Mouse (Mus musculus): ENCODE data around the gene Tshz3. TPM values are rescaled to one million over a fixed set of nuclear protein-coding genes. Genes with fewer than 3 reads are reported as not detected.

Gene Tshz3
- polyA plus RNA-seq, 1 experiment from 2014 or later, result 2.1 TPM

- peak overlapping the region; percentile 79 for H3K9ac ChIP-seq
- H3K27me3 ChIP-seq (replicated peaks), result peaks cover 56% of the 10 kb centered on the region
- H3K4me1 ChIP-seq (replicated peaks), result peaks cover 12% of the 10 kb centered on the region; the same call in 1 of the 2 replicates
- under 1% methylated on average over 61 of the region's 62 CpGs for WGBS
- no peak overlapping the region; the same call in 1 of the 2 replicates for H3K27ac ChIP-seq (ENCODE audit: poor library complexity, severe bottlenecking)
- peak overlapping the region; percentile 94 for H3K4me3 ChIP-seq
- no peaks in the 10 kb centered on the region for H3K9me3 ChIP-seq (replicated peaks)
- peak overlapping the region; percentile 100 for H3K4me2 ChIP-seq
- no peaks in the 10 kb centered on the region for H3K36me3 ChIP-seq
- ATAC-seq (ENCODE audit: insufficient number of reproducible peaks, low FRiP score), result peak; percentile 37
Measured at GRCm38 (mm10) chr7:36696406-36697117, 1.4 kb upstream of the Tshz3 start.

DNA sequence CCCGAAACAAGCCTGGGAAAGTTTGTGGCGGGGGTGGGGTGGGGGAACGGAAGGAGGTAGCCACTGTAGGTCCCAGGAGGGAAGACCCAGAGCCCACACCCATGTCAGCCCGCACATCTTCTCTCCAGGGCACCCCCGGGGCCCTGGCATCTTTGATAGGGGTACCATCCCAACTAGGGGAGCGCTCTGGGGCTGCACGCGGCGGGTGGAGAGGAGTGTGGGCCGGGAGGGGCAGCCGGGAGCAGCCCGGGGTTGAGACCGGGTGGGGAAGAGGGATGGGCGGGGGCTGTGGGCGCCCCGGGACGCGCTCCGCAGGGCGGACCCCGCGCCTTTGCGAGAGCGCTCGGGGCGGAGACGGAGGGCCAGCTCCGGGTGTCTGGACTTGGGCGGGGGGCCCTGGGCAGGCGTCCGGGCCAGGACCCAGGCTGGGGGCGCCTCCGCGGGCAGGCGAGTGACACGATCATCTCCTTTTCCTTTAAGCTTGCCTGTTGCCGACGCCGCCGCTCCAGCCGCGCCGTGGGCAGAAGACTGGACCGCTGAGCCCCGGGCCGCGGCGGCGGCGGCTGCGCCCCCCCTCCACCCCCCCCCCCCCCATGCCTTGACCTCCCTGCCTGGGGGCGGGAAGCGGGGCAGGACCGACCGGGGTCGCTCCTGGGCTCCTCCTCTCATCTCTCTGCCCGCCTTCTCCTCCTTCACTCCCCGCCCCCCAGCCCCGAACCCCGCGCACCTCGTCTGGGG is 631 bp upstream of the Tshz3 start:
- H3K4me2 ChIP-seq, result peak overlapping the region; percentile 100
- H3K9me3 ChIP-seq (replicated peaks), result no peaks in the 10 kb centered on the region
- H3K4me3 ChIP-seq, result peak overlapping the region; percentile 94
- no peaks in the 10 kb centered on the region for H3K36me3 ChIP-seq
- peak overlapping the region; percentile 79 for H3K9ac ChIP-seq
- peak overlapping the region; percentile 60 for H3K27ac ChIP-seq (ENCODE audit: poor library complexity, severe bottlenecking)
- peak; percentile 76 for ATAC-seq (ENCODE audit: insufficient number of reproducible peaks, low FRiP score)
- WGBS, result under 1% methylated on average over 29 of the region's 62 CpGs
- peaks cover 56% of the 10 kb centered on the region for H3K27me3 ChIP-seq (replicated peaks)
- peaks cover 12% of the 10 kb centered on the region; the same call in 1 of the 2 replicates for H3K4me1 ChIP-seq (replicated peaks)

DNA sequence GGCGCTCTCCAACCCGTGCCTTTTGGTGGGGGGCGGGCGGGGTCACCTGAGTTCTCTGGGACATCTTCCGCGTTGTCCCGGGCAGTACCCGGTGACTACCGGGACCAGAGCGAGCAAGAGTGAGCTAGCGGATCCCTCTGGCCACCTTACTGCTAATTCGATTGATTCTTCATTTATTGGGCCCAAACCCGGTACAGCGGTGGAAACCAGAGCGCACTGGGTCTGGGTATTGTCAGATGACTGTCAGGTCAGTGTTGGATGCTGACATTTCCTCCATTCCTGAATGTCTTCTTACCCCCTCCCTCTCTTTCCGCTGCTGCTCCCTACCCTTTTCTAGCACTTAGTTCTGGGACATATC is 650 bp downstream of the Tshz3 start:
- H3K9me3 ChIP-seq (replicated peaks), result no peaks in the 10 kb centered on the region
- no peaks in the 10 kb centered on the region for H3K36me3 ChIP-seq
- H3K27me3 ChIP-seq (replicated peaks), result peaks cover 50% of the 10 kb centered on the region
- H3K27ac ChIP-seq (ENCODE audit: poor library complexity, severe bottlenecking), result no peak overlapping the region; the same call in 1 of the 2 replicates
- peak overlapping the region; percentile 100 for H3K4me2 ChIP-seq
- ATAC-seq (ENCODE audit: insufficient number of reproducible peaks, low FRiP score), result no peak
- peaks cover 12% of the 10 kb centered on the region; the same call in 1 of the 2 replicates for H3K4me1 ChIP-seq (replicated peaks)
- H3K4me3 ChIP-seq, result peak overlapping the region; percentile 94
- H3K9ac ChIP-seq, result peak overlapping the region; percentile 79
- WGBS, result 2% methylated on average over 16 of the region's 16 CpGs

GRCm38 (mm10) chr7:36699001-36699987 is 1.4 kb downstream of the Tshz3 start:
- H3K27ac ChIP-seq (ENCODE audit: poor library complexity, severe bottlenecking), result no peak overlapping the region
- peak overlapping the region; percentile 19; the same call in 1 of the 2 replicates for H3K9ac ChIP-seq
- peak overlapping the region; percentile 94 for H3K4me3 ChIP-seq
- no peaks in the 10 kb centered on the region for H3K36me3 ChIP-seq
- H3K27me3 ChIP-seq (replicated peaks), result peaks cover 43% of the 10 kb centered on the region
- ATAC-seq (ENCODE audit: insufficient number of reproducible peaks, low FRiP score), result no peak
- H3K9me3 ChIP-seq (replicated peaks), result no peaks in the 10 kb centered on the region
- peak overlapping the region; percentile 100 for H3K4me2 ChIP-seq
- 14% methylated on average over 18 of the region's 18 CpGs for WGBS
- peaks cover 12% of the 10 kb centered on the region; the same call in 1 of the 2 replicates for H3K4me1 ChIP-seq (replicated peaks)

- Histone ChIP-seq H3K9me3 (replicated peaks) (no peaks in the 10 kb centered on the region), H3K9ac (no peak overlapping the region), H3K27ac (ENCODE audit: poor library complexity, severe bottlenecking) (no peak overlapping the region), H3K4me3 (no peak overlapping the region), H3K27me3 (replicated peaks) (peaks cover 11% of the 10 kb centered on the region), H3K36me3 (no peaks in the 10 kb centered on the region), H3K4me1 (replicated peaks) (peaks cover 23% of the 10 kb centered on the region), H3K4me2 (0 out of 2 replicates have a peak overlapping the region, but pooled peaks have one; percentile 15)
- 11% methylated on average over 9 of the region's 10 CpGs for WGBS
- 0 out of 2 replicates have a peak, but pooled peaks have one; percentile 18 for ATAC-seq (ENCODE audit: insufficient number of reproducible peaks, low FRiP score)
Measured at GRCm38 (mm10) chr7:36706636-36707035, 8.7 kb downstream of the Tshz3 start.

GRCm38 (mm10) chr7:36707266-36707665 is 9.3 kb downstream of the Tshz3 start:
- Histone ChIP-seq H3K27me3 (replicated peaks) (peaks cover 8% of the 10 kb centered on the region; the same call in 1 of the 2 replicates), H3K36me3 (no peaks in the 10 kb centered on the region), H3K4me1 (replicated peaks) (peaks cover 23% of the 10 kb centered on the region), H3K9me3 (replicated peaks) (no peaks in the 10 kb centered on the region), H3K9ac (no peak overlapping the region), H3K27ac (ENCODE audit: poor library complexity, severe bottlenecking) (no peak overlapping the region), H3K4me3 (no peak overlapping the region), H3K4me2 (no peak overlapping the region)
- 51% methylated on average over 10 of the region's 10 CpGs for WGBS
- ATAC-seq (ENCODE audit: insufficient number of reproducible peaks, low FRiP score), result no peak

DNA sequence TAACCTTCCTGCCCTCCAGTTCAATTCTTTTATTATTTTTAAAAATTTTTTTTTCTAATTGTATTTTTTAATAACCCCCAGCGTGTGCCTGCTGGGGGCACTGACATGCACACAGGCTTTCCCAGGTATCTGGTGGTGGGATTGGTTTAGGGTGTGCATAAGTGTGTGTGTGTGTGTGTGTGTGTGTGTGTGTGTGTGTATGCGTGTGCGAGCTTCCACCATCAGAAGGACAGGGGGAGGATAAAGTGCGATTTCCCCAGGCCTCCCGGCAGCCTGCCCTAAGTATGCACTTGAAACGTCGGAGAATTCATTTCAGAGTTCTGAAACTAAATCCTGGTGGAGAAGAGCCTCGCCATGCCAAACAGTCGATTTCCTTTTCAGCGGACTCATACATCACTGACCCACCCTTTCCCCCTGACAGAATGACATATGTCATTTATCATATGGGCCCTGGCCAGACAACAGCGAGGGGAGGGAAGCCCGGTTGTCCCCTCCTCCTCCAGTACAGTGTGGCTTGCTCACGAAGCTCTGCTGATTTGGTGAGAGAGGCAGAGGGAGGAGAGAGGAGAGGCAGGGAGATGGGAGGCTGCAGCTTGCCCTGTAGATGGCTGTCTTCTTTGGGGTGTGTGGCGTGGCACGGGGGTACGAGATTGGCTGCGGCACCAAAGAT is 9.9 kb downstream of the Tshz3 start:
- ATAC-seq (ENCODE audit: insufficient number of reproducible peaks, low FRiP score), result 0 out of 2 replicates have a peak, but pooled peaks have one; percentile 25
- no peaks in the 10 kb centered on the region for H3K36me3 ChIP-seq
- no peak overlapping the region for H3K27ac ChIP-seq (ENCODE audit: poor library complexity, severe bottlenecking)
- H3K9me3 ChIP-seq (replicated peaks), result no peaks in the 10 kb centered on the region
- H3K4me1 ChIP-seq (replicated peaks), result peaks cover 23% of the 10 kb centered on the region
- 0 out of 2 replicates have a peak overlapping the region, but pooled peaks have one; percentile 8 for H3K4me3 ChIP-seq
- H3K4me2 ChIP-seq, result peak overlapping the region; percentile 51
- H3K27me3 ChIP-seq (replicated peaks), result peaks cover 2% of the 10 kb centered on the region; the same call in 1 of the 2 replicates
- 36% methylated on average over 16 of the region's 17 CpGs for WGBS
- no peak overlapping the region for H3K9ac ChIP-seq

GRCm38 (mm10) chr7:36708823-36709222 is 10.9 kb downstream of the Tshz3 start:
- Histone ChIP-seq H3K27ac (ENCODE audit: poor library complexity, severe bottlenecking) (no peak overlapping the region), H3K9me3 (replicated peaks) (no peaks in the 10 kb centered on the region), H3K27me3 (replicated peaks) (no peaks in the 10 kb centered on the region), H3K4me3 (no peak overlapping the region), H3K36me3 (no peaks in the 10 kb centered on the region), H3K4me1 (replicated peaks) (peaks cover 29% of the 10 kb centered on the region), H3K4me2 (no peak overlapping the region), H3K9ac (no peak overlapping the region)
- WGBS, result 66% methylated on average over 3 of the region's 3 CpGs
- ATAC-seq (ENCODE audit: insufficient number of reproducible peaks, low FRiP score), result no peak

- peaks cover 32% of the 10 kb centered on the region for H3K4me1 ChIP-seq (replicated peaks)
- no peak overlapping the region for H3K27ac ChIP-seq (ENCODE audit: poor library complexity, severe bottlenecking)
- no peak overlapping the region for H3K4me2 ChIP-seq
- no peaks in the 10 kb centered on the region for H3K27me3 ChIP-seq (replicated peaks)
- no peaks in the 10 kb centered on the region for H3K36me3 ChIP-seq
- no peak overlapping the region for H3K9ac ChIP-seq
- H3K4me3 ChIP-seq, result no peak overlapping the region
- 27% methylated on average over 2 of the region's 2 CpGs for WGBS
- H3K9me3 ChIP-seq (replicated peaks), result no peaks in the 10 kb centered on the region
- no peak for ATAC-seq (ENCODE audit: insufficient number of reproducible peaks, low FRiP score)
Measured at GRCm38 (mm10) chr7:36709239-36709638, 11.3 kb downstream of the Tshz3 start.

DNA sequence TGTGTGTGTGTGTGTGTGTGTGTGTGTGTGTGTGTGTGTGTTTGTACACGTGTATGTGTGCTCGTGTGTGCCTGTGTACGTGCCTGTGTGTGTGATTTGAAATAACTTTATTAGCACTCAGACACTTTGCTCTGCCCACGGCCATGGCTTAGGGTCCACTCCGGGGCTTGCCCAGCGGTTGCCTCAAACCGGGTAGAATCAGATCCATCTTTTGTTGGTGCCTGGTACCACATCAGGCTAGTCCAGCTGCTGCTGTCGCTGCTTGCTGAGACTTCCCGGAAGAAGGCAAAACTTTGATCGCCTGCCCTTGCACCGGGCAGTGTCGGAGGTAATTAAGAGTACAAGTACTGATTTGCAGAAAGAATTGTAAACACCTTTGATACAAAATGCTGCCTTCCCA is 12.1 kb downstream of the Tshz3 start:
- ATAC-seq (ENCODE audit: insufficient number of reproducible peaks, low FRiP score), result no peak
- WGBS, result 72% methylated on average over 12 of the region's 12 CpGs
- Histone ChIP-seq H3K27me3 (replicated peaks) (no peaks in the 10 kb centered on the region), H3K4me3 (no peak overlapping the region), H3K4me1 (replicated peaks) (peaks cover 32% of the 10 kb centered on the region), H3K27ac (ENCODE audit: poor library complexity, severe bottlenecking) (no peak overlapping the region), H3K36me3 (no peaks in the 10 kb centered on the region), H3K9ac (no peak overlapping the region), H3K9me3 (replicated peaks) (no peaks in the 10 kb centered on the region), H3K4me2 (no peak overlapping the region)

Data from heart, embryonic 12.5 days (tissue).